Mouse (Mus musculus): ENCODE data around the gene Slc25a3. TPM values are rescaled to one million over a fixed set of nuclear protein-coding genes. Genes with fewer than 3 reads are reported as not detected.

Gene Slc25a3
- polyA plus RNA-seq, 1 experiment from 2014 or later: 423 TPM

GRCm38 (mm10) chr10:91164491-91164890, 40.6 kb upstream of the Slc25a3 start:
- Histone ChIP-seq H3K9me3 (replicated peaks) (no peaks in the 10 kb centered on the region), H3K4me2 (replicated peaks) (no peak overlapping the region), H3K36me3 (peaks cover 49% of the 10 kb centered on the region), H3K4me1 (peaks cover 26% of the 10 kb centered on the region), H3K9ac (no peak overlapping the region), H3K27ac (replicated peaks) (no peak overlapping the region), H3K4me3 (replicated peaks) (no peak overlapping the region), H3K27me3 (no peaks in the 10 kb centered on the region)
- no peak for ATAC-seq (ENCODE audit: insufficient number of reproducible peaks, low FRiP score, low TSS enrichment, low read depth)
- 72% methylated on average over 3 of the region's 3 CpGs for WGBS

GRCm38 (mm10) chr10:91162511-91163163, 38.8 kb upstream of the Slc25a3 start:
- peaks cover 65% of the 10 kb centered on the region for H3K36me3 ChIP-seq
- 88% methylated on average over 15 of the region's 15 CpGs for WGBS
- no peak for ATAC-seq (ENCODE audit: insufficient number of reproducible peaks, low FRiP score, low TSS enrichment, low read depth)

GRCm38 (mm10) chr10:91162077-91162476, 38.2 kb upstream of the Slc25a3 start:
- Histone ChIP-seq H3K36me3 (peaks cover 71% of the 10 kb centered on the region), H3K4me3 (replicated peaks) (no peak overlapping the region)
- 82% methylated on average over 11 of the region's 11 CpGs for WGBS

More at GRCm38 (mm10) chr10:91162511-91163163, 38.8 kb upstream of the Slc25a3 start:
- H3K27ac ChIP-seq (replicated peaks): no peak overlapping the region
- H3K9ac ChIP-seq: no peak overlapping the region
- H3K4me3 ChIP-seq (replicated peaks): no peak overlapping the region
- H3K4me1 ChIP-seq: peaks cover 9% of the 10 kb centered on the region
- no peaks in the 10 kb centered on the region for H3K9me3 ChIP-seq (replicated peaks)
- H3K27me3 ChIP-seq: no peaks in the 10 kb centered on the region
- H3K4me2 ChIP-seq (replicated peaks): no peak overlapping the region

GRCm38 (mm10) chr10:91161006-91161405, 37.1 kb upstream of the Slc25a3 start:
- Histone ChIP-seq H3K4me3 (replicated peaks) (no peak overlapping the region), H3K4me1 (no peaks in the 10 kb centered on the region), H3K27me3 (no peaks in the 10 kb centered on the region), H3K9me3 (replicated peaks) (no peaks in the 10 kb centered on the region), H3K36me3 (peaks cover 76% of the 10 kb centered on the region), H3K4me2 (replicated peaks) (no peak overlapping the region), H3K9ac (no peak overlapping the region), H3K27ac (replicated peaks) (no peak overlapping the region)
- no peak for ATAC-seq (ENCODE audit: insufficient number of reproducible peaks, low FRiP score, low TSS enrichment, low read depth)
- 91% methylated on average over 5 of the region's 5 CpGs for WGBS

More at GRCm38 (mm10) chr10:91162077-91162476, 38.2 kb upstream of the Slc25a3 start:
- Histone ChIP-seq H3K9me3 (replicated peaks) (no peaks in the 10 kb centered on the region), H3K9ac (no peak overlapping the region), H3K4me1 (peaks cover 3% of the 10 kb centered on the region), H3K27me3 (no peaks in the 10 kb centered on the region), H3K27ac (replicated peaks) (no peak overlapping the region), H3K4me2 (replicated peaks) (no peak overlapping the region)
- ATAC-seq (ENCODE audit: insufficient number of reproducible peaks, low FRiP score, low TSS enrichment, low read depth): no peak

GRCm38 (mm10) chr10:91158442-91158841, 34.6 kb upstream of the Slc25a3 start:
- Histone ChIP-seq H3K4me3 (replicated peaks) (no peak overlapping the region), H3K4me2 (replicated peaks) (no peak overlapping the region), H3K27ac (replicated peaks) (no peak overlapping the region), H3K9me3 (replicated peaks) (no peaks in the 10 kb centered on the region), H3K9ac (no peak overlapping the region), H3K36me3 (peaks cover 78% of the 10 kb centered on the region), H3K4me1 (no peaks in the 10 kb centered on the region), H3K27me3 (no peaks in the 10 kb centered on the region)
- ATAC-seq (ENCODE audit: insufficient number of reproducible peaks, low FRiP score, low TSS enrichment, low read depth): peak; percentile 37; the same call in 1 of the 2 replicates
- WGBS: 58% methylated on average over 8 of the region's 8 CpGs

GRCm38 (mm10) chr10:91156338-91156737, 32.5 kb upstream of the Slc25a3 start:
- Histone ChIP-seq H3K4me1 (no peaks in the 10 kb centered on the region), H3K4me3 (replicated peaks) (no peak overlapping the region), H3K9ac (no peak overlapping the region), H3K36me3 (peaks cover 75% of the 10 kb centered on the region), H3K27ac (replicated peaks) (no peak overlapping the region), H3K4me2 (replicated peaks) (no peak overlapping the region), H3K27me3 (no peaks in the 10 kb centered on the region), H3K9me3 (replicated peaks) (no peaks in the 10 kb centered on the region)
- no peak for ATAC-seq (ENCODE audit: insufficient number of reproducible peaks, low FRiP score, low TSS enrichment, low read depth)
- WGBS: 82% methylated on average over 6 of the region's 6 CpGs

GRCm38 (mm10) chr10:91153894-91154503, 30.1 kb upstream of the Slc25a3 start:
- no peak overlapping the region for H3K4me2 ChIP-seq (replicated peaks)
- H3K4me1 ChIP-seq: no peaks in the 10 kb centered on the region
- H3K9me3 ChIP-seq (replicated peaks): no peaks in the 10 kb centered on the region
- peaks cover 84% of the 10 kb centered on the region for H3K36me3 ChIP-seq
- ATAC-seq (ENCODE audit: insufficient number of reproducible peaks, low FRiP score, low TSS enrichment, low read depth): no peak
- no peak overlapping the region for H3K4me3 ChIP-seq (replicated peaks)
- no peaks in the 10 kb centered on the region for H3K27me3 ChIP-seq
- no peak overlapping the region for H3K9ac ChIP-seq
- H3K27ac ChIP-seq (replicated peaks): no peak overlapping the region
- WGBS: 83% methylated on average over 10 of the region's 10 CpGs

DNA sequence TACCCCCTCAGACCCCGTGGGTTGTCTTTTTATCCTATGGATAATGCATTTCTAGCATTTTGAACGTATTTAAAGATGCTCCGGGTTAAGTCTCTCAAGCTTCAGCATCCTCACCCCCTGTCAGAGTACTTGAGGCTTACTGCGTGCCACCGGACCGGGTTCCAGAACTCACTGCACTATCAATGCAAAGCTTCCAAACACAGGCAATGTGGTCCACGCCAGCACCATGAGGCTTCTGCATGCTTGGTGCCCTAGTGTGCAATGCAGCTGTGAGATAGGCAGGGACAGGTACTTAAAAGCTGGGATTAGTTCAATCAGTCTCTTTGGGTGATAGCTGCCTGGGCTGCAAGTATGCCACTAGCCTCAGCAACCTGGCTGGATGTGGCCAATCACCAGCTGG, 21.6 kb upstream of the Slc25a3 start:
- 0 out of 2 replicates have a peak, but pooled peaks cover 4% of the 10 kb centered on the region for H3K4me1 ChIP-seq
- no peak overlapping the region for H3K9ac ChIP-seq
- 96% methylated on average over 7 of the region's 7 CpGs for WGBS
- H3K27me3 ChIP-seq: no peaks in the 10 kb centered on the region
- no peak for ATAC-seq (ENCODE audit: insufficient number of reproducible peaks, low FRiP score, low TSS enrichment, low read depth)
- no peak overlapping the region for H3K4me3 ChIP-seq (replicated peaks)
- no peaks in the 10 kb centered on the region for H3K9me3 ChIP-seq (replicated peaks)
- no peak overlapping the region for H3K27ac ChIP-seq (replicated peaks)
- peaks cover 38% of the 10 kb centered on the region for H3K36me3 ChIP-seq
- no peak overlapping the region for H3K4me2 ChIP-seq (replicated peaks)

DNA sequence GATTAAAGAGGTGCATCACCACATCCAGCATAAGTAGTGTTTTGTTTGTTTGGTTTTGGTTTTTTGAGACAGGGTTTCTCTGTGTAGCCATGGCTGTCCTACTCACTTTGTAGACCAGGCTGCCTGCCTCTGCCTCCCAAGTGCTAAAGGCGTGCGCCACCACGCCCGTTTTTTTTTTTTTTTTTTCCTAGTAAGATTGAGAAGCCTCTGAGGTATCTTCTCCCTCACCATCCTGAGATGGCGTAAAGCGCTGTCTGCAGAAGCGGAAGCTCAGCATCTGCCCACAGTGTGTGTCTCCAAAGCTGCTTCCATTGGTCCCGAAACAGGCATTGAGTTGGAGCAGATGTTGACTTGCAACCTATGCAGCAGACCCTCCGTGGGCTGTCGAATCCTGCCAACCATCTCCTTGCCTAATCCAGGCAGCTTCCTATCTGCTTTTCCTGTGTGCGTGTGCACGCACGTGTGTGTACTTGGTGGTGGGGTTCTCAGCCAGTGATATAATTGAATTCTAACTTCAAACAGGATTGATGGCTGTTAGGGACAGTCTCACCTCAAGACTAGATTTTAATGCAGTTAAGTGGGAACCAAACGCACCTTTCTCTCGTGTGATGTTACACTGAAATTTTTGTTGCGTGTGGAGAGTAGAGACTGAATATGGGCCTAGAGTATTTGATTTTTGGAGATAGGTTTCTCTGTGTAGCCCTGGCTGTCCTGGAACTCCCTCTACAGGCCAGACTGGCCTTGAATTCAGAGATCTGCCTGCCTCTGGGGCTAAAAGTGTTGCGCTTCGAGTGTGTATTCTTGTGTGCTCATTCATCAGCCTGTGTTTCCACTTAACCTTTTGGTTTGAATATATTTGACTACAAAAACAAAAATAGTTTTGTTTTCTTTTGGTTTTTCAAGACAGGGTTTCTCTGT, 19.7 kb upstream of the Slc25a3 start:
- ATAC-seq (ENCODE audit: insufficient number of reproducible peaks, low FRiP score, low TSS enrichment, low read depth): no peak
- no peaks in the 10 kb centered on the region for H3K9me3 ChIP-seq (replicated peaks)
- no peaks in the 10 kb centered on the region for H3K27me3 ChIP-seq
- no peak overlapping the region for H3K4me3 ChIP-seq (replicated peaks)
- H3K4me2 ChIP-seq (replicated peaks): no peak overlapping the region
- no peak overlapping the region for H3K9ac ChIP-seq
- no peak overlapping the region for H3K27ac ChIP-seq (replicated peaks)
- H3K4me1 ChIP-seq: 0 out of 2 replicates have a peak, but pooled peaks cover 4% of the 10 kb centered on the region
- H3K36me3 ChIP-seq: peaks cover 21% of the 10 kb centered on the region
- WGBS: 63% methylated on average over 18 of the region's 18 CpGs

DNA sequence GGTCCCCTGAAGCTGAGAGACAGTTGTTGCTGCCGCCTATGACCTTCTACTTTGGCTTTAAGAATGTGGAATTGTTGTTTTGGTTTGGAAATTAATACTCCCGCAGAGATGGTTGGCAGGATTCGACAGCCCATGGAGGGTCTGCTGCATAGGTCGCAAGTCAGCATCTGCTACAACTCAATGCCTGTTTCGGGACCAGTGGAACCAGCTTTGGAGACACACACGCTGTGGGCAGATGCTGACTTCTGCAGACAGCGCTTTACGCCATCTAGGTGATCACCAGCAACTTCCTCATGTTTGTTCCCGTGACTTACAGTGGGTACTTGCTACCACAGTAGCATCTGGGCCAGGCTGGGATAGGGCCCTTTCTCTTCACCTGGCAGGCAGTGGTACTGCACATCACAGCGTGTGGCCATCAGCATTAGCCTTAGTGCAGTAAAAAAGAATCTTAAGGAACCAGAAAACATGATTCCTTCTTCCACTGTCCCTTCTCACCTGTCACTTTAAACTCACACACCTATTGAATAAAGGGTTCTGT, 18.9 kb upstream of the Slc25a3 start:
- Histone ChIP-seq H3K4me1 (0 out of 2 replicates have a peak, but pooled peaks cover 4% of the 10 kb centered on the region), H3K27ac (replicated peaks) (no peak overlapping the region), H3K4me3 (replicated peaks) (no peak overlapping the region), H3K36me3 (peaks cover 20% of the 10 kb centered on the region), H3K4me2 (replicated peaks) (no peak overlapping the region), H3K27me3 (no peaks in the 10 kb centered on the region), H3K9ac (no peak overlapping the region), H3K9me3 (replicated peaks) (no peaks in the 10 kb centered on the region)
- 49% methylated on average over 10 of the region's 10 CpGs for WGBS
- no peak for ATAC-seq (ENCODE audit: insufficient number of reproducible peaks, low FRiP score, low TSS enrichment, low read depth)

DNA sequence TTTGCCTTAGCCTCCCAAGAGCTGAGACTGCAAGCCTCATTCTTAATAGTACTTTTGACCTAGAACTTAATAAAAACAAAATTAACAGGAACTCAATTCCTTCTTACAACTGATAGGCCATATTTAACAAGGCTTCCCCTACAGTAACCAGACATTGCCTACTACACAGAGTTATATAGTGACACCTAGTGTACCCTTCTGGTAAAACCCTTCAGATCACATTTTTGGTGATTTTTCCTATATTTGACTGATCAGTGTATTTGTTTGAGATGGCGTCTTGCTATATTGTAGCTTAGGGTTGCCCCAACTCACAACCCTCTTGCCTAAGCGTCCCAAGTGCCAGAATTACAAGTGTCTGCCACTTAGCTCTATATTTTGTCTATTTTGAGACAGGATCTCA, 17.7 kb upstream of the Slc25a3 start:
- peaks cover 14% of the 10 kb centered on the region for H3K36me3 ChIP-seq
- WGBS: 46% methylated on average over 2 of the region's 2 CpGs
- ATAC-seq (ENCODE audit: insufficient number of reproducible peaks, low FRiP score, low TSS enrichment, low read depth): no peak
- no peak overlapping the region for H3K9ac ChIP-seq
- H3K4me2 ChIP-seq (replicated peaks): no peak overlapping the region
- H3K27me3 ChIP-seq: no peaks in the 10 kb centered on the region
- no peaks in the 10 kb centered on the region for H3K9me3 ChIP-seq (replicated peaks)
- no peak overlapping the region for H3K27ac ChIP-seq (replicated peaks)
- no peak overlapping the region for H3K4me3 ChIP-seq (replicated peaks)
- H3K4me1 ChIP-seq: 0 out of 2 replicates have a peak, but pooled peaks cover 4% of the 10 kb centered on the region

All from embryonic facial prominence, embryonic 15.5 days (tissue).